Mouse (Mus musculus): ENCODE data around the gene Nle1. TPM values are rescaled to one million over a fixed set of nuclear protein-coding genes. Genes with fewer than 3 reads are reported as not detected.
A peak's percentile ranks its signal among the peaks of the same experiment; 100 is the strongest.

The Nle1 gene
- polyA plus RNA-seq, 1 experiment from 2014 or later = 37.4 TPM

DNA sequence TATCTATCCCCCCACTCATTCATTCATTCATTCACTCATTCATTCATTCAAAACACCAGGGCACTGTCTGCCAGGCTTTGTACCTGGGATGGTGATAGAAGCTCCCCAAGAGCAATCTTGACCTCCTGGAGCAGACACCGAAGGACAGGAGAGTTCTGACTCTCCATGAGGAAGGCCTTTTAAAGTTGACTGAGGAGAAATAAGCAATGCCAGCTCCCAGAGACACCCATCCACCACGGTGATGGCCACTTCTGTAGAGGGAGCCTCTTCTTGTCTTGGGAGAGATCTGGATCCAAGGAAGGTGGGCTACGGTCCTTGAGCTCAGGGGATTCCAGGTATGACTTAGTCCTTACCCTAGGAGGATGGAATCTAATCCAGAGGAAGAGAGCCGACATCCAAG lies 2.0 kb upstream of the Nle1 start, which contains the start of gene Unc45b:
Gene Unc45b (plus strand): TSS at position 301 of the 400 bp plus-strand sequence.
- Histone ChIP-seq H3K27ac (ENCODE audit: low read depth) (no peak within 1 kb of the TSS), H3K4me2 (no peak within 1 kb of the TSS), H3K9ac (no peak within 1 kb of the TSS), H3K27me3 (ENCODE audit: insufficient read depth, low read length) (no peaks in the 10 kb centered on the region), H3K9me3 (ENCODE audit: low read depth, low read length) (no peaks in the 10 kb centered on the region), H3K4me3 (ENCODE audit: low read depth, low read length) (no peak within 1 kb of the TSS), H3K36me3 (ENCODE audit: insufficient read depth) (peaks cover 16% of the 10 kb centered on the region; the same call in 1 of the 2 replicates), H3K4me1 (ENCODE audit: insufficient read depth) (0 out of 2 replicates have a peak, but pooled peaks cover 4% of the 10 kb centered on the region)
- DNase-seq (no peak), ATAC-seq (ENCODE audit: insufficient read depth) (no peak)
- 76% methylated on average over 4 of the region's 4 CpGs for WGBS
- no peak for TF ChIP-seq CTCF (IDR thresholded peaks at IDR 0.05; ENCODE audit: low read depth)

DNA sequence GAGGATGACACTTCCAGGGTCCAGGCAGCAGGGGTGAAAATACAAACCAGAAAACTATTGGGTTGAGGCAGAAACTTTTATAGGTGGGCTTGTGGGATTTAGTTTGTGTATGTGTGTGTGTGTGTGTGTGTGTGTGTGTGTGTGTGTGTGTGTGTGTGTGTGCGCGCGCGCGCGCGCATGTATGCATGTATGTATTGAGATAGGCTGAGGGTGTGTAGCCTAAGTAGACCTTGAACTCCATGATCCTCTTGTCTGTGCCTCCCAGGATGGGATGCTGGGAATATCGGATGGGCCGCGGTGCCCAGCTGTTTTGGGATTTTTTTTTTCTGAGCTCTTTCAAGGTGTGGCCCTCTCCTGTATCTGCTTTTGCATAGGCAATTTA lies 388 bp upstream of the Nle1 start:
- H3K36me3 ChIP-seq (ENCODE audit: insufficient read depth) = peaks cover 32% of the 10 kb centered on the region
- H3K4me2 ChIP-seq = peak overlapping the region; percentile 82
- no peaks in the 10 kb centered on the region for H3K27me3 ChIP-seq (ENCODE audit: insufficient read depth, low read length)
- no peak for TF ChIP-seq CTCF (IDR thresholded peaks at IDR 0.05; ENCODE audit: low read depth)
- H3K4me1 ChIP-seq (ENCODE audit: insufficient read depth) = 0 out of 2 replicates have a peak, but pooled peaks cover 4% of the 10 kb centered on the region
- H3K9ac ChIP-seq = peak overlapping the region; percentile 64
- peak overlapping the region; percentile 66 for H3K4me3 ChIP-seq (ENCODE audit: low read depth, low read length)
- ATAC-seq (ENCODE audit: insufficient read depth) (no peak), DNase-seq (no peak)
- H3K27ac ChIP-seq (ENCODE audit: low read depth) = no peak overlapping the region
- 35% methylated on average over 10 of the region's 10 CpGs for WGBS
- no peaks in the 10 kb centered on the region for H3K9me3 ChIP-seq (ENCODE audit: low read depth, low read length)

GRCm38 (mm10) chr11:82905816-82906215 lies 2.4 kb downstream of the Nle1 start:
- peaks cover 59% of the 10 kb centered on the region for H3K36me3 ChIP-seq (ENCODE audit: insufficient read depth)
- H3K9ac ChIP-seq = no peak overlapping the region
- TF ChIP-seq CTCF (IDR thresholded peaks at IDR 0.05; ENCODE audit: low read depth) = no peak
- DNase-seq = no peak
- no peaks in the 10 kb centered on the region for H3K27me3 ChIP-seq (ENCODE audit: insufficient read depth, low read length)
- no peak overlapping the region for H3K4me2 ChIP-seq
- no peak overlapping the region for H3K4me3 ChIP-seq (ENCODE audit: low read depth, low read length)
- no peak overlapping the region for H3K27ac ChIP-seq (ENCODE audit: low read depth)
- ATAC-seq (ENCODE audit: insufficient read depth) = no peak
- WGBS = 88% methylated on average over 5 of the region's 5 CpGs
- 0 out of 2 replicates have a peak, but pooled peaks cover 4% of the 10 kb centered on the region for H3K4me1 ChIP-seq (ENCODE audit: insufficient read depth)
- no peaks in the 10 kb centered on the region for H3K9me3 ChIP-seq (ENCODE audit: low read depth, low read length)

GRCm38 (mm10) chr11:82904952-82905351 lies 3.3 kb downstream of the Nle1 start:
- no peak for TF ChIP-seq CTCF (IDR thresholded peaks at IDR 0.05; ENCODE audit: low read depth)
- Histone ChIP-seq H3K4me3 (ENCODE audit: low read depth, low read length) (no peak overlapping the region), H3K4me1 (ENCODE audit: insufficient read depth) (0 out of 2 replicates have a peak, but pooled peaks cover 4% of the 10 kb centered on the region), H3K27me3 (ENCODE audit: insufficient read depth, low read length) (no peaks in the 10 kb centered on the region), H3K36me3 (ENCODE audit: insufficient read depth) (peaks cover 67% of the 10 kb centered on the region), H3K9me3 (ENCODE audit: low read depth, low read length) (no peaks in the 10 kb centered on the region), H3K9ac (no peak overlapping the region), H3K27ac (ENCODE audit: low read depth) (no peak overlapping the region), H3K4me2 (no peak overlapping the region)
- no peak for ATAC-seq (ENCODE audit: insufficient read depth)
- DNase-seq = no peak
- 68% methylated on average over 8 of the region's 8 CpGs for WGBS

DNA sequence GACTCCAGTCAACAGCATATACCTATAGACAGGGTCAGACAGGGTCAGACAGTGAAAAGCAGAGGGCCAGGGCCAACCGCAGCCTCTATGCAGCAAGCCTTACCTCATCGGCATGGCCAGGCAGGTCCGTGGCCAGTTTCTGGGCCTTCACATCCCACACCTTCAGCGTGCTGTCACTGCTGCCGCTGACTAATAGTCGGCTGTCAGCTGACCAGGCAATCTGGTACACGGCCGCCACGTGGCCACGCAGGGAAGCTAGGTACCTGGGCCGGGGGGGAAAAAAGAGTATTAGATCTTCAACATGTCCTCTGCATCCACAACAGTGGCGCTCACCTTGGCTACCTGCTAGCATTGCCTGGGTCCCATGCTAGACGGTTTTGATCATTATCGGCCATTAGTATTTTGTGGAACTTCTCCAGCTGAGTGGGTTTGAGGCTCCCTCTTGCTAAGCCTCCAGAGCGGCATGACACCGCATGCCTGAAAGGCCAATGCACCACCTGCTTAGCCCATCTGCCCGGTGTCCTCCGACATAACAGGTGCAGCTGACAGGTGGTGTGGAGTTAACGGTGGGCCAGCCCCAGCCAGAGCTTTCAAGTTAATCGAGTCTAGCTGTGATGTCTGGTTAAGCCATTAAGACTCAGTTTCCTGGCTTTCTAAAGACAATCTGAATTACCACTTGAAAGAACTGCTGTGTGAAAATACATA lies 6.5 kb downstream of the Nle1 start:
- H3K4me1 ChIP-seq (ENCODE audit: insufficient read depth) = no peaks in the 10 kb centered on the region
- DNase-seq = no peak
- H3K36me3 ChIP-seq (ENCODE audit: insufficient read depth) = peaks cover 67% of the 10 kb centered on the region
- no peak for ATAC-seq (ENCODE audit: insufficient read depth)
- no peak overlapping the region for H3K9ac ChIP-seq
- no peak overlapping the region for H3K4me3 ChIP-seq (ENCODE audit: low read depth, low read length)
- H3K27me3 ChIP-seq (ENCODE audit: insufficient read depth, low read length) = no peaks in the 10 kb centered on the region
- TF ChIP-seq CTCF (IDR thresholded peaks at IDR 0.05; ENCODE audit: low read depth) = no peak
- WGBS = 94% methylated on average over 20 of the region's 20 CpGs
- no peak overlapping the region for H3K27ac ChIP-seq (ENCODE audit: low read depth)
- no peak overlapping the region for H3K4me2 ChIP-seq
- H3K9me3 ChIP-seq (ENCODE audit: low read depth, low read length) = no peaks in the 10 kb centered on the region

- no peaks in the 10 kb centered on the region for H3K27me3 ChIP-seq (ENCODE audit: insufficient read depth, low read length)
- peaks cover 47% of the 10 kb centered on the region for H3K36me3 ChIP-seq (ENCODE audit: insufficient read depth)
- DNase-seq = no peak
- H3K4me3 ChIP-seq (ENCODE audit: low read depth, low read length) = no peak overlapping the region
- H3K9me3 ChIP-seq (ENCODE audit: low read depth, low read length) = no peaks in the 10 kb centered on the region
- WGBS = 93% methylated on average over 5 of the region's 5 CpGs
- no peaks in the 10 kb centered on the region for H3K4me1 ChIP-seq (ENCODE audit: insufficient read depth)
- no peak for TF ChIP-seq CTCF (IDR thresholded peaks at IDR 0.05; ENCODE audit: low read depth)
- ATAC-seq (ENCODE audit: insufficient read depth) = no peak
- H3K27ac ChIP-seq (ENCODE audit: low read depth) = no peak overlapping the region
- no peak overlapping the region for H3K4me2 ChIP-seq
- H3K9ac ChIP-seq = no peak overlapping the region
Measured at GRCm38 (mm10) chr11:82899720-82900119, 8.5 kb downstream of the Nle1 start.

DNA sequence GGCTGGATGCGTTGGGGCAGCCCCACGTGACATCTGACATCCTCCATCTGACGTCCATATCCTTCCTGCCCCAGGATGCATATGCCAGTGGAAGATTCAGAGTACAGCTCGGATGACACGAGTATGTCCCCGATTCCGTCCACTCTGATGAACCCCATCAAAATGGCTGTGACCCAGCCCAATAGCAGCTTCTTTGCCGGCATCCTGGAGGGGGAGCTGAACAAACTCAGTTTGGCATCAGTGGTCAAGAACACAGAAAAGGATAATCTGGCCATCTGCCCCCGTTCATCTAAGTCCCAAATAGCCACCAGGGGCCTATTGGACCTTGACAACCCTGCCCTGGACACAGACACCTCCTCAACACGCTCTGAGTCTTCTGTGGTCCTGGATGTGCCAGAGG lies 10.7 kb downstream of the Nle1 start:
- H3K9me3 ChIP-seq (ENCODE audit: low read depth, low read length) = no peaks in the 10 kb centered on the region
- no peak overlapping the region for H3K4me3 ChIP-seq (ENCODE audit: low read depth, low read length)
- DNase-seq (no peak), ATAC-seq (ENCODE audit: insufficient read depth) (no peak)
- H3K36me3 ChIP-seq (ENCODE audit: insufficient read depth) = peaks cover 26% of the 10 kb centered on the region
- TF ChIP-seq CTCF (IDR thresholded peaks at IDR 0.05; ENCODE audit: low read depth) = no peak
- no peak overlapping the region for H3K9ac ChIP-seq
- no peak overlapping the region for H3K4me2 ChIP-seq
- 70% methylated on average over 10 of the region's 10 CpGs for WGBS
- no peak overlapping the region for H3K27ac ChIP-seq (ENCODE audit: low read depth)
- no peaks in the 10 kb centered on the region for H3K27me3 ChIP-seq (ENCODE audit: insufficient read depth, low read length)
- no peaks in the 10 kb centered on the region for H3K4me1 ChIP-seq (ENCODE audit: insufficient read depth)

All from lung, embryonic 14.5 days (tissue).